Comparison of ENCODE assay signal across 9 mouse cellular contexts in genomic region chr13:113615546-113615941, GRCm38 (mm10). TPM values are rescaled to one million over a fixed set of nuclear protein-coding genes. Genes with fewer than 3 reads are reported as not detected.
A peak's percentile ranks its signal among the peaks of the same experiment; 100 is the strongest.
DNase-seq lines count a peak whose midpoint lies in the region; ATAC-seq and TF ChIP-seq lines count a peak whose summit lies in the region.
"Had no signal": no experiment of that assay in that cellular context is flagged by ENCODE, and none has a peak within 500 bp of the region (broad histone marks: within the 10 kb centered on the region; RNA-seq: fewer than 3 reads in every experiment).

No protein-coding gene starts in this region.

- peak overlapping the region; percentile 71 for H3K4me3 ChIP-seq in erythroblast, embryonic 14.5 days (replicated peaks)
- peak overlapping the region; percentile 47 to 83 for H3K4me3 ChIP-seq in ES-E14 (ENCODE audit: insufficient read depth in 1 of 2, low read depth in 1 of 2, low read length in 2 of 2, poor library complexity in 1 of 2, severe bottlenecking in 1 of 2)
- H3K4me3 ChIP-seq in forebrain, embryonic 12.5 days (replicated peaks): peak overlapping the region; percentile 76
- H3K4me3 ChIP-seq in hindbrain, embryonic 15.5 days: peak overlapping the region; percentile 62
- peak overlapping the region; percentile 67 for H3K4me3 ChIP-seq in macrophage (ENCODE audit: inconsistent target)
- peak overlapping the region; percentile 82 for H3K4me3 ChIP-seq in stomach, embryonic 16.5 days (replicated peaks; ENCODE audit: low read length)

- H3K4me1 ChIP-seq in erythroblast, embryonic 14.5 days (ENCODE audit: control insufficient read depth): peaks cover 45% of the 10 kb centered on the region
- H3K4me1 ChIP-seq in ES-E14 (ENCODE audit: control insufficient read depth in 2 of 2, insufficient read depth in 2 of 2, low read length in 2 of 2, poor library complexity in 1 of 2): peaks cover 8 to 19% of the 10 kb centered on the region in 2 experiments
- peaks cover 70% of the 10 kb centered on the region for H3K4me1 ChIP-seq in forebrain, embryonic 12.5 days
- peaks cover 67% of the 10 kb centered on the region for H3K4me1 ChIP-seq in hindbrain, embryonic 15.5 days (replicated peaks)
- H3K4me1 ChIP-seq in stomach, embryonic 16.5 days (ENCODE audit: control insufficient read depth, insufficient read depth, low read length): peaks cover 60% of the 10 kb centered on the region

- H3K9me3 ChIP-seq in erythroblast, embryonic 14.5 days (ENCODE audit: control insufficient read depth, low read length): no peaks in the 10 kb centered on the region
- H3K9me3 ChIP-seq in ES-E14 (ENCODE audit: control insufficient read depth, insufficient read depth, low read depth, low read length): no peaks in the 10 kb centered on the region
- no peaks in the 10 kb centered on the region for H3K9me3 ChIP-seq in forebrain, embryonic 12.5 days
- no peaks in the 10 kb centered on the region for H3K9me3 ChIP-seq in hindbrain, embryonic 15.5 days
- H3K9me3 ChIP-seq in stomach, embryonic 16.5 days (replicated peaks; ENCODE audit: control insufficient read depth, low read length): no peaks in the 10 kb centered on the region

- in situ Hi-C loops in ES-E14 (cut with MboI; ENCODE audit: low sequenced_read_pairs in 2 of 2, unreplicated experiment in 2 of 2): no loop called here

- H3K27ac ChIP-seq in ES-E14 (ENCODE audit: insufficient read depth, low read depth, low read length, poor library complexity, severe bottlenecking): no peak overlapping the region
- H3K27ac ChIP-seq in forebrain, embryonic 12.5 days: no peak overlapping the region; the same call in 1 of the 2 replicates
- H3K27ac ChIP-seq in hindbrain, embryonic 15.5 days (replicated peaks): no peak overlapping the region; the same call in 1 of the 2 replicates
- H3K27ac ChIP-seq in macrophage: peak overlapping the region; percentile 78
- H3K27ac ChIP-seq in stomach, embryonic 16.5 days (ENCODE audit: low read length): peak overlapping the region; percentile 75

- no peak for DNase-seq in ES-E14 (ENCODE audit: low read depth, low spot score)
- no peak for DNase-seq in layer of hippocampus, adult 11-12 months (ENCODE audit: low spot score)

- H3K79me2 ChIP-seq in macrophage (ENCODE audit: inconsistent target): peaks cover 71% of the 10 kb centered on the region

- ATAC-seq in erythroblast, adult 5-6 weeks (replicated peaks; ENCODE audit: low FRiP score, poor library complexity, severe bottlenecking): no peak
- no peak for ATAC-seq in forebrain, embryonic 12.5 days (ENCODE audit: low FRiP score)
- ATAC-seq in hindbrain, embryonic 15.5 days (ENCODE audit: low FRiP score, low read depth): no peak
- no peak for ATAC-seq in stomach, embryonic 16.5 days (ENCODE audit: insufficient read depth, low FRiP score)

- peaks cover 8% of the 10 kb centered on the region for H3K36me3 ChIP-seq in erythroblast, embryonic 14.5 days (ENCODE audit: control insufficient read depth)
- H3K36me3 ChIP-seq in ES-E14 (ENCODE audit: control insufficient read depth, insufficient read depth, low read length, poor library complexity, severe bottlenecking): peaks cover 19% of the 10 kb centered on the region; the same call in 1 of the 2 replicates
- no peaks in the 10 kb centered on the region for H3K36me3 ChIP-seq in forebrain, embryonic 12.5 days (replicated peaks)
- H3K36me3 ChIP-seq in hindbrain, embryonic 15.5 days: no peaks in the 10 kb centered on the region
- peaks cover 7% of the 10 kb centered on the region; the same call in 1 of the 2 replicates for H3K36me3 ChIP-seq in macrophage (ENCODE audit: inconsistent target)
- no peaks in the 10 kb centered on the region; the same call in 1 of the 2 replicates for H3K36me3 ChIP-seq in stomach, embryonic 16.5 days (ENCODE audit: control insufficient read depth, insufficient read depth, low read length)

- WGBS in forebrain, embryonic 12.5 days: under 1% methylated on average over 10 of the region's 10 CpGs
- WGBS in hindbrain, embryonic 15.5 days: 1% methylated on average over 10 of the region's 10 CpGs
- 2% methylated on average over 8 of the region's 10 CpGs for WGBS in macrophage (ENCODE audit: missing documents)
- WGBS in stomach, embryonic 16.5 days: 3% methylated on average over 10 of the region's 10 CpGs

- H3K9ac ChIP-seq in ES-E14 (ENCODE audit: insufficient read depth, low read depth, low read length, poor library complexity, severe bottlenecking): peak overlapping the region; percentile 9; the same call in 1 of the 2 replicates
- peak overlapping the region; percentile 86 for H3K9ac ChIP-seq in forebrain, embryonic 12.5 days
- H3K9ac ChIP-seq in hindbrain, embryonic 15.5 days: peak overlapping the region; percentile 76
- H3K9ac ChIP-seq in stomach, embryonic 16.5 days (ENCODE audit: low read length): peak overlapping the region; percentile 90

- peaks cover 26% of the 10 kb centered on the region for H3K27me3 ChIP-seq in erythroblast, embryonic 14.5 days (ENCODE audit: control insufficient read depth)
- no peaks in the 10 kb centered on the region for H3K27me3 ChIP-seq in forebrain, embryonic 12.5 days
- no peaks in the 10 kb centered on the region for H3K27me3 ChIP-seq in hindbrain, embryonic 15.5 days
- H3K27me3 ChIP-seq in stomach, embryonic 16.5 days (ENCODE audit: control insufficient read depth, insufficient read depth, low read length): no peaks in the 10 kb centered on the region
- H3K27me3 ChIP-seq: Patski had no signal

- H3K4me2 ChIP-seq in forebrain, embryonic 12.5 days: peak overlapping the region; percentile 87
- H3K4me2 ChIP-seq in hindbrain, embryonic 15.5 days: peak overlapping the region; percentile 88
- peak overlapping the region; percentile 78 for H3K4me2 ChIP-seq in stomach, embryonic 16.5 days (ENCODE audit: low read depth, low read length)

TF ChIP-seq in ES-E14, 5 proteins besides CTCF, POLR2A, EP300 and RAD21:
- TF ChIP-seq HCFC1 (IDR thresholded peaks at IDR 0.05; ENCODE audit: borderline replicate concordance, insufficient read depth, low read length): no peak
- no peak for TF ChIP-seq MAFK (IDR thresholded peaks at IDR 0.05; ENCODE audit: insufficient read depth, low read depth, low read length)
- no peak for TF ChIP-seq CHD2 (IDR thresholded peaks at IDR 0.05; ENCODE audit: low read depth, low read length)
- no peak for TF ChIP-seq ZNF384 (IDR thresholded peaks at IDR 0.05; ENCODE audit: low read depth, low read length)
- TF ChIP-seq ZC3H11A (IDR thresholded peaks at IDR 0.05; ENCODE audit: borderline replicate concordance, low read depth, low read length): no peak
TF ChIP-seq in ES-E14: peak in this region for 0.

RNA-seq across cellular contexts. Expression of gene Snx18, which starts 2.8 kb away (rescaled TPM):
- polyA plus RNA-seq in erythroblast, embryonic 14.5 days (2012): 0.07 TPM in 2 replicates
- 13.8 and 16.3 TPM in 2 replicates for total RNA-seq in erythroblast, adult 5-6 weeks (2015; ENCODE audit: low replicate concordance)
- 8.9 and 15.3 TPM in 2 replicates for total RNA-seq in erythroblast, adult 5-6 weeks (2017; ENCODE audit: low replicate concordance)
- total RNA-seq in ES-E14 (2012; rRNA removed): 45.6 and 47.5 TPM in 2 replicates
- 15.3 and 18.2 TPM in 2 replicates for polyA plus RNA-seq in forebrain, embryonic 12.5 days (2016; fragmentation: Nextera tagmentation; extraction: Ambion mirVana)
- 11.3 and 12.0 TPM in 2 replicates for polyA plus RNA-seq in hindbrain, embryonic 15.5 days (2015; fragmentation: Nextera tagmentation; extraction: Ambion mirVana)
- total RNA-seq in macrophage (2018; cell fraction: chromatin; rRNA removed): 100 to 1,000 TPM in 15 of 26 experiments, 10 to 100 TPM in 11; 32.0 to 306 (median 123) TPM
- total RNA-seq in macrophage (2018; cell fraction: cytosol; rRNA removed): 100 to 1,000 TPM in 8 of 26 experiments, 10 to 100 TPM in 18; 29.3 to 200 (median 49.8) TPM
- total RNA-seq in macrophage (2018; cell fraction: nucleus; rRNA removed): 100 to 1,000 TPM in 19 of 26 experiments, 10 to 100 TPM in 7; 49.0 to 321 (median 163) TPM
- polyA plus RNA-seq in macrophage (2018): 25.5 to 41.4 TPM (median 28.7 TPM) in 3 replicates
- 10.5 and 13.6 TPM in 2 replicates for polyA plus RNA-seq in stomach, embryonic 16.5 days (2015; fragmentation: Nextera tagmentation; extraction: Ambion mirVana)

RNA-seq across cellular contexts. Expression of gene Hspb3, which starts 47.9 kb away (rescaled TPM):
- polyA plus RNA-seq in erythroblast, embryonic 14.5 days (2012): not detected in 2 replicates
- not detected in 2 replicates for total RNA-seq in erythroblast, adult 5-6 weeks (2015; ENCODE audit: low replicate concordance)
- not detected in 2 replicates for total RNA-seq in erythroblast, adult 5-6 weeks (2017; ENCODE audit: low replicate concordance)
- 0.32 TPM in 1 of 2 replicates, not detected in the other for total RNA-seq in ES-E14 (2012; rRNA removed)
- 0.42 TPM in 1 of 2 replicates, not detected in the other for polyA plus RNA-seq in forebrain, embryonic 12.5 days (2016; fragmentation: Nextera tagmentation; extraction: Ambion mirVana)
- 0.19 and 0.21 TPM in 2 replicates for polyA plus RNA-seq in hindbrain, embryonic 15.5 days (2015; fragmentation: Nextera tagmentation; extraction: Ambion mirVana)
- total RNA-seq in macrophage (2018; cell fraction: chromatin; rRNA removed): not detected
- total RNA-seq in macrophage (2018; cell fraction: cytosol; rRNA removed): not detected
- not detected for total RNA-seq in macrophage (2018; cell fraction: nucleus; rRNA removed)
- polyA plus RNA-seq in macrophage (2018): not detected in 3 replicates
- 0.41 and 5.2 TPM in 2 replicates for polyA plus RNA-seq in stomach, embryonic 16.5 days (2015; fragmentation: Nextera tagmentation; extraction: Ambion mirVana)
- polyA plus RNA-seq: Patski had no signal

Comparison
In these comparisons a context has a peak if more than half of its experiments do, and no peak if none do; other contexts are left out.
1. H3K27ac ChIP-seq: peak in macrophage (single experiment) and stomach, embryonic 16.5 days (single experiment); none in ES-E14 (single experiment), forebrain, embryonic 12.5 days (single experiment) and hindbrain, embryonic 15.5 days (single experiment).
2. H3K9ac ChIP-seq: peak in every context shown above with its lines; median percentile 90 in stomach, embryonic 16.5 days; 86 in forebrain, embryonic 12.5 days; 76 in hindbrain, embryonic 15.5 days; 9 in ES-E14.
3. RNA of gene Snx18, which starts 2.8 kb away (polyA plus RNA-seq): 25.5 to 41.4 TPM in macrophage, 15.3 to 18.2 TPM in forebrain, embryonic 12.5 days, 10.5 to 13.6 TPM in stomach, embryonic 16.5 days and 11.3 to 12.0 TPM in hindbrain, embryonic 15.5 days; 0.07 TPM in erythroblast, embryonic 14.5 days; every median in the first group is over 10 times any median in the second.
4. Peak in every context shown above with its lines, with median percentiles within 50 percentile points of each other: H3K4me3 ChIP-seq and H3K4me2 ChIP-seq.